Mouse (Mus musculus): ENCODE measurements at regions not wholly inside any gene's neighbourhood (a gene's known extent, or its start where the extent isn't known, plus 50 kb on each side); places are given as distances from the start of the nearest gene placed in this dataset.

- H3K4me2 ChIP-seq, result no peak overlapping the region
- H3K9ac ChIP-seq, result no peak overlapping the region
- no peak for ATAC-seq (replicated peaks; ENCODE audit: insufficient number of reproducible peaks, insufficient read depth, low FRiP score, low read depth)
- H3K36me3 ChIP-seq, result no peaks in the 10 kb centered on the region
- H3K4me1 ChIP-seq (replicated peaks), result no peaks in the 10 kb centered on the region
- no peak overlapping the region for H3K4me3 ChIP-seq
- no peak overlapping the region for H3K27ac ChIP-seq
- H3K27me3 ChIP-seq, result no peaks in the 10 kb centered on the region
- no peaks in the 10 kb centered on the region for H3K9me3 ChIP-seq (replicated peaks)
- WGBS, result 70% methylated on average over 4 of the region's 4 CpGs
Observed at GRCm38 (mm10) chr16:86127391-86127790, 225.8 kb upstream of the Adamts5 start.

- no peak overlapping the region for H3K9ac ChIP-seq
- H3K4me1 ChIP-seq (replicated peaks), result no peaks in the 10 kb centered on the region
- 75% methylated on average over 1 of the region's 1 CpGs for WGBS
- ATAC-seq (replicated peaks; ENCODE audit: insufficient number of reproducible peaks, insufficient read depth, low FRiP score, low read depth), result no peak
- H3K27ac ChIP-seq, result peak overlapping the region; percentile 36; the same call in 1 of the 2 replicates
- no peak overlapping the region for H3K4me2 ChIP-seq
- H3K36me3 ChIP-seq, result no peaks in the 10 kb centered on the region
- no peak overlapping the region for H3K4me3 ChIP-seq
- H3K9me3 ChIP-seq (replicated peaks), result no peaks in the 10 kb centered on the region
- H3K27me3 ChIP-seq, result no peaks in the 10 kb centered on the region
Observed at GRCm38 (mm10) chr16:86124182-86124581, 222.6 kb upstream of the Adamts5 start.

GRCm38 (mm10) chr16:86122936-86123335 is 221.3 kb upstream of the Adamts5 start:
- WGBS, result 55% methylated on average over 1 of the region's 1 CpGs
- no peak for ATAC-seq (replicated peaks; ENCODE audit: insufficient number of reproducible peaks, insufficient read depth, low FRiP score, low read depth)
- Histone ChIP-seq H3K36me3 (no peaks in the 10 kb centered on the region), H3K9ac (no peak overlapping the region), H3K27me3 (no peaks in the 10 kb centered on the region), H3K27ac (0 out of 2 replicates have a peak overlapping the region, but pooled peaks have one; percentile 36), H3K9me3 (replicated peaks) (no peaks in the 10 kb centered on the region), H3K4me1 (replicated peaks) (no peaks in the 10 kb centered on the region), H3K4me3 (no peak overlapping the region), H3K4me2 (no peak overlapping the region)

- Histone ChIP-seq H3K27ac (no peak overlapping the region), H3K9me3 (replicated peaks) (no peaks in the 10 kb centered on the region), H3K4me2 (no peak overlapping the region), H3K4me3 (no peak overlapping the region), H3K4me1 (replicated peaks) (no peaks in the 10 kb centered on the region), H3K36me3 (no peaks in the 10 kb centered on the region), H3K27me3 (no peaks in the 10 kb centered on the region), H3K9ac (no peak overlapping the region)
- no peak for ATAC-seq (replicated peaks; ENCODE audit: insufficient number of reproducible peaks, insufficient read depth, low FRiP score, low read depth)
Observed at GRCm38 (mm10) chr16:86117959-86118358, 216.3 kb upstream of the Adamts5 start.

GRCm38 (mm10) chr16:86115587-86116376 is 214.2 kb upstream of the Adamts5 start:
- no peak overlapping the region for H3K4me2 ChIP-seq
- H3K4me3 ChIP-seq, result no peak overlapping the region
- no peak overlapping the region for H3K9ac ChIP-seq
- no peaks in the 10 kb centered on the region for H3K36me3 ChIP-seq
- 65% methylated on average over 2 of the region's 2 CpGs for WGBS
- no peaks in the 10 kb centered on the region for H3K27me3 ChIP-seq
- no peaks in the 10 kb centered on the region for H3K9me3 ChIP-seq (replicated peaks)
- no peak overlapping the region for H3K27ac ChIP-seq
- ATAC-seq (replicated peaks; ENCODE audit: insufficient number of reproducible peaks, insufficient read depth, low FRiP score, low read depth), result no peak
- no peaks in the 10 kb centered on the region for H3K4me1 ChIP-seq (replicated peaks)

GRCm38 (mm10) chr16:86094461-86094860 is 192.8 kb upstream of the Adamts5 start:
- H3K27ac ChIP-seq, result no peak overlapping the region
- H3K4me3 ChIP-seq, result no peak overlapping the region
- no peak overlapping the region for H3K9ac ChIP-seq
- H3K4me2 ChIP-seq, result no peak overlapping the region
- H3K9me3 ChIP-seq (replicated peaks), result no peaks in the 10 kb centered on the region
- 83% methylated on average over 2 of the region's 2 CpGs for WGBS
- H3K36me3 ChIP-seq, result no peaks in the 10 kb centered on the region
- H3K27me3 ChIP-seq, result no peaks in the 10 kb centered on the region
- H3K4me1 ChIP-seq (replicated peaks), result no peaks in the 10 kb centered on the region
- no peak for ATAC-seq (replicated peaks; ENCODE audit: insufficient number of reproducible peaks, insufficient read depth, low FRiP score, low read depth)

- no peak for ATAC-seq (replicated peaks; ENCODE audit: insufficient number of reproducible peaks, insufficient read depth, low FRiP score, low read depth)
Observed at GRCm38 (mm10) chr16:86090175-86090574, 188.5 kb upstream of the Adamts5 start.

GRCm38 (mm10) chr16:86087421-86087820 is 185.8 kb upstream of the Adamts5 start:
- Histone ChIP-seq H3K27ac (no peak overlapping the region), H3K27me3 (no peaks in the 10 kb centered on the region), H3K4me1 (replicated peaks) (no peaks in the 10 kb centered on the region), H3K4me3 (no peak overlapping the region), H3K36me3 (no peaks in the 10 kb centered on the region), H3K9me3 (replicated peaks) (no peaks in the 10 kb centered on the region), H3K4me2 (no peak overlapping the region), H3K9ac (no peak overlapping the region)
- no peak for ATAC-seq (replicated peaks; ENCODE audit: insufficient number of reproducible peaks, insufficient read depth, low FRiP score, low read depth)
- WGBS, result 60% methylated on average over 3 of the region's 3 CpGs

More at GRCm38 (mm10) chr16:86090175-86090574, 188.5 kb upstream of the Adamts5 start:
- H3K9me3 ChIP-seq (replicated peaks), result no peaks in the 10 kb centered on the region
- WGBS, result 92% methylated on average over 6 of the region's 6 CpGs
- H3K36me3 ChIP-seq, result no peaks in the 10 kb centered on the region
- H3K4me2 ChIP-seq, result no peak overlapping the region
- H3K4me1 ChIP-seq (replicated peaks), result no peaks in the 10 kb centered on the region
- no peak overlapping the region for H3K9ac ChIP-seq
- H3K4me3 ChIP-seq, result no peak overlapping the region
- no peaks in the 10 kb centered on the region for H3K27me3 ChIP-seq
- no peak overlapping the region for H3K27ac ChIP-seq

GRCm38 (mm10) chr16:86067628-86068364 is 166.2 kb upstream of the Adamts5 start:
- H3K4me1 ChIP-seq (replicated peaks), result no peaks in the 10 kb centered on the region
- no peak overlapping the region for H3K4me2 ChIP-seq
- H3K27ac ChIP-seq, result no peak overlapping the region
- 52% methylated on average over 3 of the region's 3 CpGs for WGBS
- H3K9me3 ChIP-seq (replicated peaks), result no peaks in the 10 kb centered on the region
- H3K36me3 ChIP-seq, result no peaks in the 10 kb centered on the region
- H3K27me3 ChIP-seq, result no peaks in the 10 kb centered on the region
- ATAC-seq (replicated peaks; ENCODE audit: insufficient number of reproducible peaks, insufficient read depth, low FRiP score, low read depth), result no peak
- H3K4me3 ChIP-seq, result no peak overlapping the region
- H3K9ac ChIP-seq, result no peak overlapping the region

GRCm38 (mm10) chr16:86060087-86060486 is 158.5 kb upstream of the Adamts5 start:
- ATAC-seq (replicated peaks; ENCODE audit: insufficient number of reproducible peaks, insufficient read depth, low FRiP score, low read depth), result no peak
- no peak overlapping the region for H3K4me2 ChIP-seq
- no peaks in the 10 kb centered on the region for H3K27me3 ChIP-seq
- H3K4me1 ChIP-seq (replicated peaks), result no peaks in the 10 kb centered on the region
- H3K4me3 ChIP-seq, result no peak overlapping the region
- no peak overlapping the region for H3K9ac ChIP-seq
- 65% methylated on average over 5 of the region's 5 CpGs for WGBS
- no peak overlapping the region for H3K27ac ChIP-seq
- H3K9me3 ChIP-seq (replicated peaks), result no peaks in the 10 kb centered on the region
- H3K36me3 ChIP-seq, result no peaks in the 10 kb centered on the region

GRCm38 (mm10) chr16:86044695-86045094 is 143.1 kb upstream of the Adamts5 start:
- Histone ChIP-seq H3K36me3 (no peaks in the 10 kb centered on the region), H3K27me3 (no peaks in the 10 kb centered on the region), H3K27ac (no peak overlapping the region), H3K4me1 (replicated peaks) (no peaks in the 10 kb centered on the region), H3K4me2 (no peak overlapping the region), H3K9ac (no peak overlapping the region), H3K4me3 (no peak overlapping the region), H3K9me3 (replicated peaks) (no peaks in the 10 kb centered on the region)
- WGBS, result 84% methylated on average over 2 of the region's 2 CpGs
- no peak for ATAC-seq (replicated peaks; ENCODE audit: insufficient number of reproducible peaks, insufficient read depth, low FRiP score, low read depth)

- Histone ChIP-seq H3K9ac (no peak overlapping the region), H3K4me2 (no peak overlapping the region), H3K9me3 (replicated peaks) (no peaks in the 10 kb centered on the region), H3K36me3 (no peaks in the 10 kb centered on the region), H3K4me3 (no peak overlapping the region), H3K27me3 (no peaks in the 10 kb centered on the region), H3K4me1 (replicated peaks) (no peaks in the 10 kb centered on the region), H3K27ac (no peak overlapping the region)
- ATAC-seq (replicated peaks; ENCODE audit: insufficient number of reproducible peaks, insufficient read depth, low FRiP score, low read depth), result no peak
- WGBS, result 86% methylated on average over 9 of the region's 9 CpGs
Observed at GRCm38 (mm10) chr16:86034772-86035171, 133.1 kb upstream of the Adamts5 start.

Data from heart, embryonic 15.5 days (tissue).